ENCODE assay signal across 8 mouse cellular contexts in genomic region chr7:144582284-144582980, GRCm38 (mm10). TPM values are rescaled to one million over a fixed set of nuclear protein-coding genes. Genes with fewer than 3 reads are reported as not detected.
DNase-seq lines count a peak whose midpoint lies in the region; ATAC-seq and TF ChIP-seq lines count a peak whose summit lies in the region.

Gene Fadd, minus strand, starts transcription at chr7:144582463.

- H3K27ac ChIP-seq in MEL (ENCODE audit: control insufficient read depth, low read depth, low read length) = peak within 1 kb of the TSS; percentile 76
- H3K27ac ChIP-seq in cerebellum, adult 2 months (ENCODE audit: insufficient read depth, low read length) = no peak within 1 kb of the TSS
- H3K27ac ChIP-seq in lung, embryonic 16.5 days (ENCODE audit: low read length) = peak within 1 kb of the TSS; percentile 96

- peaks cover 8% of the 10 kb centered on the region for H3K79me2 ChIP-seq in MEL (ENCODE audit: control insufficient read depth, insufficient read depth, low read length, poor library complexity)

- DNase-seq in MEL (ENCODE audit: low read depth, low spot score) = peak; percentile 97
- DNase-seq in cerebellum, adult 2 months = peak; percentile 91 to 93
- DNase-seq in forelimb bud, embryonic 11.5 days (ENCODE audit: low read depth, low spot score) = peak; percentile 93
- DNase-seq in layer of hippocampus, adult 9-10 months (ENCODE audit: low spot score) = peak; percentile 93
- DNase-seq in ovary, postnatal 10 days (ENCODE audit: low spot score) = peak; percentile 93
- DNase-seq in thymus, postnatal 10 days (ENCODE audit: low spot score in 2 of 2) = peak; percentile 91 to 94

- H3K4me3 ChIP-seq in MEL (ENCODE audit: control insufficient read depth in 1 of 2, insufficient read depth in 1 of 2, low read depth in 2 of 2, low read length in 2 of 2) = peak within 1 kb of the TSS; percentile 59 to 75
- H3K4me3 ChIP-seq in cerebellum, adult 2 months (replicated peaks; ENCODE audit: insufficient read depth, low read depth, low read length) = peak within 1 kb of the TSS; percentile 87
- H3K4me3 ChIP-seq in lung, embryonic 16.5 days (ENCODE audit: low read length) = peak within 1 kb of the TSS; percentile 90

- WGBS in cerebellum, adult 2 months = 1% methylated on average over 34 of the region's 34 CpGs
- under 1% methylated on average over 34 of the region's 34 CpGs for WGBS in lung, embryonic 16.5 days

- TF ChIP-seq RAD21 in MEL (IDR thresholded peaks at IDR 0.05; ENCODE audit: low read depth, low read length) = no peak

- H3K4me1 ChIP-seq in MEL (ENCODE audit: control insufficient read depth in 1 of 2, insufficient read depth in 2 of 2, low read length in 2 of 2) = peaks cover 3 to 15% of the 10 kb centered on the region in 2 experiments
- H3K4me1 ChIP-seq in cerebellum, adult 2 months (ENCODE audit: control insufficient read depth, insufficient read depth, low read length) = no peaks in the 10 kb centered on the region
- peaks cover 16% of the 10 kb centered on the region for H3K4me1 ChIP-seq in lung, embryonic 16.5 days (replicated peaks; ENCODE audit: control insufficient read depth, insufficient read depth, low read length)

- no peaks in the 10 kb centered on the region for H3K9me3 ChIP-seq in MEL (replicated peaks; ENCODE audit: insufficient read depth, low read length)
- no peaks in the 10 kb centered on the region for H3K9me3 ChIP-seq in lung, embryonic 16.5 days (ENCODE audit: control insufficient read depth, low read length)

- no peak for TF ChIP-seq CTCF in MEL (IDR thresholded peaks at IDR 0.05 in 2 of 3, conservative IDR thresholded peaks at IDR 0.05 in 1 of 3; ENCODE audit: control insufficient read depth in 1 of 3, insufficient read depth in 1 of 3, low read depth in 2 of 3, low read length in 3 of 3, poor library complexity in 1 of 3, severe bottlenecking in 1 of 3)
- no peak for TF ChIP-seq CTCF in cerebellum, adult 2 months (IDR thresholded peaks at IDR 0.05; ENCODE audit: borderline replicate concordance, insufficient read depth, low read depth, low read length)

- H3K27me3 ChIP-seq in MEL (ENCODE audit: control insufficient read depth in 1 of 2, insufficient read depth in 2 of 2, low read length in 2 of 2) = no peaks in the 10 kb centered on the region
- H3K27me3 ChIP-seq in cerebellum, adult 2 months (ENCODE audit: control insufficient read depth, insufficient read depth, low read length) = no peaks in the 10 kb centered on the region
- H3K27me3 ChIP-seq in lung, embryonic 16.5 days (ENCODE audit: control insufficient read depth, insufficient read depth, low read depth, low read length) = no peaks in the 10 kb centered on the region

- peak within 1 kb of the TSS; percentile 76 for H3K9ac ChIP-seq in MEL (ENCODE audit: control insufficient read depth, low read depth, low read length, poor library complexity, severe bottlenecking)
- H3K9ac ChIP-seq in lung, embryonic 16.5 days (ENCODE audit: low read length) = peak within 1 kb of the TSS; percentile 86

- ATAC-seq in hematopoietic stem cell, adult 5-6 weeks (replicated peaks in 1 of 2; ENCODE audit: insufficient read depth in 1 of 2, low FRiP score in 2 of 2, low TSS enrichment in 1 of 2, low read depth in 1 of 2, poor library complexity in 2 of 2, severe bottlenecking in 2 of 2) = peak; percentile 63 to 80
- peak; percentile 91 for ATAC-seq in lung, embryonic 16.5 days (ENCODE audit: low read depth)

- no peak for TF ChIP-seq EP300 in MEL (IDR thresholded peaks at IDR 0.05; ENCODE audit: low read depth in 1 of 2, low read length in 2 of 2)

- peak within 1 kb of the TSS; percentile 81 for H3K4me2 ChIP-seq in lung, embryonic 16.5 days (ENCODE audit: low read depth, low read length)

- peaks cover 0 to 4% of the 10 kb centered on the region in 2 experiments; a peak in 2 of 4 replicates for H3K36me3 ChIP-seq in MEL (ENCODE audit: control insufficient read depth in 1 of 2, insufficient read depth in 2 of 2, low read length in 2 of 2)
- peaks cover 5% of the 10 kb centered on the region for H3K36me3 ChIP-seq in lung, embryonic 16.5 days (ENCODE audit: control insufficient read depth, insufficient read depth, low read length)

- peak in 1 of 2 experiments; percentile 84; a peak in 3 of 4 replicates for TF ChIP-seq POLR2A in MEL (IDR thresholded peaks at IDR 0.05; ENCODE audit: control insufficient read depth in 1 of 2, insufficient read depth in 1 of 2, low read depth in 1 of 2, low read length in 2 of 2, poor library complexity in 1 of 2)
- peak; percentile 73; the same call in 1 of the 2 replicates for TF ChIP-seq POLR2A in cerebellum, adult 2 months (IDR thresholded peaks at IDR 0.05; ENCODE audit: borderline replicate concordance, insufficient read depth, low read length)

TF ChIP-seq in MEL, 35 proteins besides CTCF, POLR2A, EP300 and RAD21:
- TF ChIP-seq E2F4 (IDR thresholded peaks at IDR 0.05; ENCODE audit: borderline replicate concordance, low read depth, low read length) = peak; percentile 88; the same call in 1 of the 2 replicates
- peak; percentile 98 for TF ChIP-seq CHD2 (IDR thresholded peaks at IDR 0.05; ENCODE audit: low read length)
- TF ChIP-seq MXI1 (IDR thresholded peaks at IDR 0.05; ENCODE audit: low read depth, low read length) = peak; percentile 89
- TF ChIP-seq GABPA (IDR thresholded peaks at IDR 0.05; ENCODE audit: low read depth, low read length) = no peak
- TF ChIP-seq ELF1 (IDR thresholded peaks at IDR 0.05; ENCODE audit: low read depth, low read length) = peak; percentile 98
- TF ChIP-seq NELFE (IDR thresholded peaks at IDR 0.05; ENCODE audit: low read depth, low read length) = peak; percentile 67
- peak; percentile 93 for TF ChIP-seq NRF1 (IDR thresholded peaks at IDR 0.05; ENCODE audit: insufficient read depth, low read depth, low read length, poor library complexity, severe bottlenecking)
- TF ChIP-seq MAX (IDR thresholded peaks at IDR 0.05; ENCODE audit: low read length) = peak; percentile 68
- TF ChIP-seq MEF2A (IDR thresholded peaks at IDR 0.05; ENCODE audit: extremely low read depth, insufficient replicate concordance, low read depth, low read length, poor library complexity, severe bottlenecking) = no peak
- no peak for TF ChIP-seq ZKSCAN1 (IDR thresholded peaks at IDR 0.05; ENCODE audit: low read depth, low read length)
- no peak; the same call in 1 of the 2 replicates for TF ChIP-seq KAT2A (conservative IDR thresholded peaks at IDR 0.05; ENCODE audit: low read depth, low read length)
- TF ChIP-seq ETS1 (IDR thresholded peaks at IDR 0.05; ENCODE audit: low read depth, low read length) = peak; percentile 31; the same call in 1 of the 2 replicates
- peak; percentile 67 for TF ChIP-seq POLR2AphosphoS2 (IDR thresholded peaks at IDR 0.05; ENCODE audit: low read length)
- peak; percentile 97 for TF ChIP-seq SIN3A (IDR thresholded peaks at IDR 0.05; ENCODE audit: low read length)
- TF ChIP-seq TBP (IDR thresholded peaks at IDR 0.05; ENCODE audit: low read depth, low read length) = 0 out of 2 replicates have a peak, but pooled peaks have one; percentile 45
- TF ChIP-seq HCFC1 (IDR thresholded peaks at IDR 0.05; ENCODE audit: low read depth, low read length) = peak; percentile 96
- no peak; the same call in 1 of the 2 replicates for TF ChIP-seq MYC (IDR thresholded peaks at IDR 0.05; ENCODE audit: low read depth, low read length)
- peak; percentile 95; the same call in 1 of the 2 replicates for TF ChIP-seq JUND (IDR thresholded peaks at IDR 0.05; ENCODE audit: low read depth, low read length)

RNA-seq across cellular contexts. Expression of gene Fadd, which starts in this region (rescaled TPM):
- total RNA-seq in MEL (2012; rRNA removed) = 6.3 and 7.2 TPM in 2 replicates
- 10 to 100 TPM in 1 of 2 experiments, not detected in 1; 11.6 TPM for polyA plus RNA-seq in MEL (2012; ENCODE audit: insufficient read depth in 1 of 2, insufficient read length in 2 of 2, low read depth in 1 of 2, low replicate concordance in 2 of 2, missing spikeins in 1 of 2)
- polyA plus RNA-seq in cerebellum, adult 2 months (2012; rRNA removed) = 3.3 TPM in 2 replicates
- total RNA-seq in hematopoietic stem cell, adult 5-6 weeks (2017) = 5.1 and 7.4 TPM in 2 replicates
- polyA plus RNA-seq in lung, embryonic 16.5 days (2015; fragmentation: Nextera tagmentation; extraction: Ambion mirVana) = 11.5 and 12.7 TPM in 2 replicates
